Mouse (Mus musculus): ENCODE data around the gene Ide.

DNA sequence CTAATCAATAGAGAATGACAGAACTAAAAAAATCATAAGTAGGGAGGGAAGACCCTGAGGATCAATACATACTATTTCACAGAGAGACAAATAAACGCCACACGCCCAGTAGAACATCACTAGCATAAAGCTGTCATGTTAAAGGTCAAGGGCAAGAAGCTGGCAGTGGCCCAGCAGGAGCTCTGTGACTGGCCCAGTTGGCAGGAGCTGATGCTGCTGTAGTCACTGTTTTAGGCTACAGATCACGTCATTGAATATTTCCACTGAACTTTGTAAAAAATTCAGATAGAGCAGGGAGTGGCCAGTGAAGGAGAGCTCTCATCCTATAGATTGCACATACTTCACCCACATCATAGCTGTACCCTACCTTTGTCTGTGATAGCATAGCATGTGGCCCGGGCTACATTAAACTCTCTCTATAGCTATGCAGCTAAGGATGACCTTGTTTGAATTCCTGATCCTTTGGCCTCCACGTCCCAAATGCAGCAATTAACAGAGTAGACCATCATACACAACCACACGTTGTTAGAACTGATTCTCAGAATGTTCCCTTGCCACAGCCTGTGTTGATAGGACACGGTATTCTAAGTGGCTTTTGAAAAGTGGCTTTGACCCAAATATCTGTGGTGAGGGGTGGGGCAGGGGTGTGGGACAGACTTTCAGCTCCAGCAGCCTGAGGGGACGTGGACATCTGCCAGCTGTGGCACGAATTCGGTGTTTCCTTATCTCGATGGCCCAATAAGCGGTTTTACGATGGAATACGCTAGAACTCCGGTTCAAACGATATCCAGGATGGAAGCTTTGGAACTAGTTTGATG, 16.6 kb downstream of the Ide start:
- TF ChIP-seq CTCF (IDR thresholded peaks at IDR 0.05; ENCODE audit: low read depth, low read length) (no peak), GATA1 (IDR thresholded peaks at IDR 0.05; ENCODE audit: borderline replicate concordance, low read length) (no peak), TAL1 (conservative IDR thresholded peaks at IDR 0.05; ENCODE audit: low read depth, low read length) (no peak), POLR2AphosphoS5 (IDR thresholded peaks at IDR 0.05; ENCODE audit: insufficient replicate concordance, low read depth, low read length) (no peak)

Data from G1E (cell line).